Mouse (Mus musculus): ENCODE results near the gene Msi2. TPM values are rescaled to one million over a fixed set of nuclear protein-coding genes. Genes with fewer than 3 reads are reported as not detected.

The Msi2 gene
- polyA plus RNA-seq, 1 experiment from 2014 or later: 24.5 TPM

DNA sequence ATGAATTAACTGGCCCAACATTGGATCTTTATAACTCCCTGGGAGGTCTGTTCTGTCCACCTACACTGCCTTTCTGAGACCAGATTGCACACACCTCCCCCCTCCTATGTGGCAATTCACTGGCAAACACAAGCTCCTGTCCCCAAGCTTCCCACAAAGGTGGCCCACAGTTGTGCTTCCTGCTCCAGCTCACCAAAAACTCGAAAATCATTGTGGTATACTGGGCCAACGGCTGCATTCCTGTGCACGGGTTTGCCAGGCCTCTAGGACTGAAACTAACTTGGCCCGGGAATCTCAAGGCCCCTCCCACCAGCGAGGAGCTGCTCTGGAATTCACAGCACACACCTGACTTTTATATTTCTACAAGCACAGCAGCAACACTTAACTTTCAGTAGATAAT lies 31.3 kb downstream of the Msi2 start:
- 27% methylated on average over 5 of the region's 5 CpGs for WGBS
- DNase-seq (ENCODE audit: low spot score) (peak; percentile 32), ATAC-seq (replicated peaks; ENCODE audit: low FRiP score, low read depth) (no peak)
- Histone ChIP-seq H3K9me3 (replicated peaks; ENCODE audit: low read length) (no peaks in the 10 kb centered on the region), H3K4me3 (replicated peaks; ENCODE audit: low read depth, low read length) (no peak overlapping the region), H3K4me2 (ENCODE audit: low read length) (no peak overlapping the region), H3K4me1 (replicated peaks; ENCODE audit: insufficient read depth, low read length) (peaks cover 71% of the 10 kb centered on the region), H3K27me3 (ENCODE audit: insufficient read depth, low read length) (no peaks in the 10 kb centered on the region), H3K9ac (ENCODE audit: low read depth, low read length) (no peak overlapping the region), H3K27ac (peak overlapping the region; percentile 65; the same call in 1 of the 2 replicates), H3K36me3 (ENCODE audit: insufficient read depth, low read length) (no peaks in the 10 kb centered on the region)
- TF ChIP-seq CTCF (IDR thresholded peaks at IDR 0.05; ENCODE audit: low read depth): no peak

DNA sequence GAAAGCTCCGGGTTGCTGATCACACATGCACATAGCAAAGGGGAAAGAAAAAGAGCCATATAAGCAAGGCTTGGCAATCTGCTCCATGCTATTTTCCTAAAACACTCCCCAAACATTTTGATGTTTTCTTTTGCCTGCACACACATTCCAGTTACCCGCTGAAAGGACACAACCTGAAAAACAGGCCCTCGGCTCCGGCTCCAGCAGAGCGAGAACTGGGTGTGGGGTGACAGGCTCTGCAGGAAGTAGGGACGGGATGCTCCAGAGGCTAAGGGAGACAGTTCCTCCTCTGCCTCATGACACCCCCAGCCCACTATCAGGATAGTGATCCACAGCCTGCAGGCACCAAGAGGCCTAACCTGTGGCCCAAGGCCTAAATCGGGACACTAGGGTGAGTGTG lies 32.3 kb downstream of the Msi2 start:
- Histone ChIP-seq H3K4me3 (replicated peaks; ENCODE audit: low read depth, low read length) (no peak overlapping the region), H3K4me1 (replicated peaks; ENCODE audit: insufficient read depth, low read length) (peaks cover 61% of the 10 kb centered on the region), H3K9ac (ENCODE audit: low read depth, low read length) (no peak overlapping the region), H3K9me3 (replicated peaks; ENCODE audit: low read length) (no peaks in the 10 kb centered on the region), H3K4me2 (ENCODE audit: low read length) (no peak overlapping the region; the same call in 1 of the 2 replicates), H3K27ac (peak overlapping the region; percentile 65), H3K27me3 (ENCODE audit: insufficient read depth, low read length) (no peaks in the 10 kb centered on the region), H3K36me3 (ENCODE audit: insufficient read depth, low read length) (no peaks in the 10 kb centered on the region)
- TF ChIP-seq CTCF (IDR thresholded peaks at IDR 0.05; ENCODE audit: low read depth): no peak
- WGBS: 31% methylated on average over 7 of the region's 7 CpGs
- no peak for ATAC-seq (replicated peaks; ENCODE audit: low FRiP score, low read depth)
- DNase-seq (ENCODE audit: low spot score): peak; percentile 79

DNA sequence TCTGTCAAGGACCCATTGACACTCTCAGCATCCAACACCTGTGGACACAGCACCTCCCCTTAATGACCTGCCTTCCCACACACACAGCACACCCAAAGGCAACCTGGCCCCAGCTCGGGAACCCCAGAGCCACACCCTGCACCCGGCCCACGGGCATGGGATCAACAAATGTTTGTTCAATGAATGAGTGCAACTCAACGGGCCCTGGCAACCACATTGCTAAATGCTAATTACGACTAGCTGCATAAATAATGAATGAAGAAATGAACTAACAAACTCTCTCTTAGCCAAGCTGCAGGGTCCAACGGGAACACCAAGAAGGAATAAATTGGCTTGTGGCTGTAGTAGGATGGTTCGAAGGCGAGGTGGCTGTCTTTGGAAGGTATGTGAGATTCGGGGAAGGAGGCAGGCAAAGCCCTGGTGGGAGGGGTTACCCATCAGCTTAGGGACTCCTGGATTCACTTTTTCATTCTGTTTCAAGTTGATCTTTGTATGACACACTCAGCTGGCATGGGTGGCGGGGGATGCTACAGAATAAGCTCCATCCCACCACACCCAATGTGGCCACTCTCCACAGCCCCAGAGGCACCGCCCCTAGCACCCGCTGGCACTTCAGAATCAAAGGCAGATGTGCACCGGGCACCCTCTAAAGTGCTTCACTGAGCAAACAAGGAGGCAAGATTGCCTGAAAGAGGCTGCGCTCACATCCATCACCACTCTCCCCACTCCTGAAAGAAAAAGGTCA lies 35.1 kb downstream of the Msi2 start:
- 64% methylated on average over 14 of the region's 14 CpGs for WGBS
- DNase-seq (ENCODE audit: low spot score) (no peak), ATAC-seq (replicated peaks; ENCODE audit: low FRiP score, low read depth) (no peak)
- H3K27me3 ChIP-seq (ENCODE audit: insufficient read depth, low read length): no peaks in the 10 kb centered on the region
- no peak overlapping the region for H3K27ac ChIP-seq
- H3K9me3 ChIP-seq (replicated peaks; ENCODE audit: low read length): no peaks in the 10 kb centered on the region
- H3K4me1 ChIP-seq (replicated peaks; ENCODE audit: insufficient read depth, low read length): peaks cover 46% of the 10 kb centered on the region; the same call in 1 of the 2 replicates
- no peak overlapping the region for H3K9ac ChIP-seq (ENCODE audit: low read depth, low read length)
- H3K36me3 ChIP-seq (ENCODE audit: insufficient read depth, low read length): no peaks in the 10 kb centered on the region
- H3K4me3 ChIP-seq (replicated peaks; ENCODE audit: low read depth, low read length): no peak overlapping the region
- H3K4me2 ChIP-seq (ENCODE audit: low read length): no peak overlapping the region
- TF ChIP-seq CTCF (IDR thresholded peaks at IDR 0.05; ENCODE audit: low read depth): no peak

DNA sequence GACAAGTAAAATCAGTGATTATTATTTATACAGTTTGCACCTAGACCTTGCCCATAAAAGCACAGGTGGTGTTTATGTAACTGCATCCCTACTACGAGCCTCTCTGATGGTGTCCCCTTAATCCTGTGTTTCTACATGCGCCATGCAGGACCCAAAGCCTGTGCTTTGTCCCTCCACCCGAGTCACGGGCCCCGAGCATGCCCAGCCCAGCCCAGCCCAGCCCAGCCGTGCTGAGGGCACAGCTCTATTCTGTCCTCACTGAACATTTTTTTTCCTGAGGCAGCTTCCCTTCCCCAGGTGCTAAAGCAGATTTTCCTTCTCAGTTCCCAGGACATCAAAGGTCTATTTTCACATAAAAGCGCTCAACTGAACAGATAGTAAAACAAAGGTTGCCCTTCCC lies 41.0 kb downstream of the Msi2 start:
- H3K9me3 ChIP-seq (replicated peaks; ENCODE audit: low read length): no peaks in the 10 kb centered on the region
- 63% methylated on average over 7 of the region's 7 CpGs for WGBS
- H3K4me3 ChIP-seq (replicated peaks; ENCODE audit: low read depth, low read length): no peak overlapping the region
- peak; percentile 12 for DNase-seq (ENCODE audit: low spot score)
- no peak overlapping the region for H3K9ac ChIP-seq (ENCODE audit: low read depth, low read length)
- ATAC-seq (replicated peaks; ENCODE audit: low FRiP score, low read depth): no peak
- no peaks in the 10 kb centered on the region for H3K27me3 ChIP-seq (ENCODE audit: insufficient read depth, low read length)
- 0 out of 2 replicates have a peak overlapping the region, but pooled peaks have one; percentile 31 for H3K27ac ChIP-seq
- H3K36me3 ChIP-seq (ENCODE audit: insufficient read depth, low read length): no peaks in the 10 kb centered on the region
- peaks cover 19% of the 10 kb centered on the region for H3K4me1 ChIP-seq (replicated peaks; ENCODE audit: insufficient read depth, low read length)
- no peak overlapping the region for H3K4me2 ChIP-seq (ENCODE audit: low read length)
- no peak for TF ChIP-seq CTCF (IDR thresholded peaks at IDR 0.05; ENCODE audit: low read depth)

DNA sequence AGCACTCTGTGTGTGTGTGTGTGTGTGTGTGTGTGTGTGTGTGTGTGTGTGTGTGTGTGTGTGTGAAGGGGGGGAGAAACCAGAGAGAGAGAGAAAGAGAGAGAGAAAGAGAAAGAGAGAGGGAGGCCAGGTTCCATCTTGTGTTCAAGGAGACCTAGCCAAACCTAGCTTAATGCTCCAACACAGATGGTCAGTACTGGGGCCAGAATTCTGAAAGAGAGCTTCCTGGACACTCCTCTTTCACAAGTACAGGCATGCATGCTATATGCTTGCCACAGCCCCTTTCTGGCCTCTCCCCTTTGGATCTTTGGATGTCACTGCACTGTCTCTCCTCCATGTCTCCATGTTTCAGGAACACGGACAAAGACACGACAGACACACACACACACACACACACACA lies 41.7 kb downstream of the Msi2 start:
- no peaks in the 10 kb centered on the region for H3K27me3 ChIP-seq (ENCODE audit: insufficient read depth, low read length)
- peaks cover 2% of the 10 kb centered on the region; the same call in 1 of the 2 replicates for H3K36me3 ChIP-seq (ENCODE audit: insufficient read depth, low read length)
- 71% methylated on average over 2 of the region's 2 CpGs for WGBS
- 0 out of 2 replicates have a peak overlapping the region, but pooled peaks have one; percentile 11 for H3K27ac ChIP-seq
- H3K4me2 ChIP-seq (ENCODE audit: low read length): no peak overlapping the region
- ATAC-seq (replicated peaks; ENCODE audit: low FRiP score, low read depth) (no peak), DNase-seq (ENCODE audit: low spot score) (no peak)
- peaks cover 16% of the 10 kb centered on the region for H3K4me1 ChIP-seq (replicated peaks; ENCODE audit: insufficient read depth, low read length)
- no peak overlapping the region for H3K4me3 ChIP-seq (replicated peaks; ENCODE audit: low read depth, low read length)
- no peak for TF ChIP-seq CTCF (IDR thresholded peaks at IDR 0.05; ENCODE audit: low read depth)
- no peak overlapping the region for H3K9ac ChIP-seq (ENCODE audit: low read depth, low read length)
- no peaks in the 10 kb centered on the region for H3K9me3 ChIP-seq (replicated peaks; ENCODE audit: low read length)

DNA sequence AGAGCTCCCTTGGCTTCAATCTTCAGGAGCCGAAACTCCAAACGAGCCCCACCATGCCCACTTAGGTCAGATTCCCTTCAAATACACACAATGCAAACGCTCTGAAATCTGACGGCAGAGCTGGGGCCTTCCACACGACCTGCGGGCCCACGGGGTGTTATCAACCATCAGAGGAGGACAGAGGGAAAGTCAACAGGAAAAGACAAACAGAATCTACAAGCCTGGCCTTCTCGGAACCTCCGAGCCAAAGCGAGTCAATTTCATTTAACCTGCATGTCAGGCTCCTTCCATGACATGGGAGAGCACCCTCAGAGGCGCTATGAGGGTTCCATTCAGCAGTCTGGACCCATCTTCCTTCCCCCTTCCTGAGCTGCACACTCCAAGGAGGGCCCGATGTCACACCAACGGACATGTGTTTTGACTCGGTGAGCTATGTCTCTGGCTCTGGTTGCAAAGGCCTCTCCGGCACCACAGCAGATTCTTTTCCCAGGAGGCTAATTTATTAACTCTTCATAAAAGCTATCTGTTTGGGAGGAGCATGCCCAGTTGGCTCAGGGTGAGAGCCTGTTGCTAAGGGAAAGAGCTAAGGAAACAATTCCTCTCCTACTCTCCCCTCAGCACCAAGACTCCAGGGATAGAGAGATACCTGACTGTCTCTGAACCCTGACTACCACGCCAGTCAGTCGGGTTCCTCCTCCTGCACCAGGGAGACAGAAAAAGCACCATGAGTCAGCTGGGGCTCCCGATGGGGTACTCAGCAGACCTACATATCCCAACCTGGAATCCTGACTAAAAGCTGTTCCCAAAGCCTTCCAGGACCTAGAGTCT lies 42.6 kb downstream of the Msi2 start:
- Histone ChIP-seq H3K4me2 (ENCODE audit: low read length) (no peak overlapping the region), H3K4me1 (replicated peaks; ENCODE audit: insufficient read depth, low read length) (peaks cover 16% of the 10 kb centered on the region), H3K9ac (ENCODE audit: low read depth, low read length) (no peak overlapping the region), H3K9me3 (replicated peaks; ENCODE audit: low read length) (no peaks in the 10 kb centered on the region), H3K27ac (no peak overlapping the region), H3K27me3 (ENCODE audit: insufficient read depth, low read length) (no peaks in the 10 kb centered on the region), H3K4me3 (replicated peaks; ENCODE audit: low read depth, low read length) (no peak overlapping the region), H3K36me3 (ENCODE audit: insufficient read depth, low read length) (peaks cover 9% of the 10 kb centered on the region)
- peak; percentile 61 for DNase-seq (ENCODE audit: low spot score)
- 61% methylated on average over 18 of the region's 18 CpGs for WGBS
- TF ChIP-seq CTCF (IDR thresholded peaks at IDR 0.05; ENCODE audit: low read depth): no peak
- ATAC-seq (replicated peaks; ENCODE audit: low FRiP score, low read depth): no peak

Data from kidney, postnatal 0 days (tissue).